Mouse (Mus musculus) erythroblast, embryonic 14.5 days (primary cell): ENCODE results near the gene Sco2.

Source experiments
- GATA1 ChIP-seq: IDR thresholded peaks from 2 replicates; pipeline ENCODE4 v1.6.1; 2012; ENCODE audit warnings: low read length, inconsistent platforms, mixed read lengths
- TAL1 ChIP-seq: IDR thresholded peaks from 3 replicates; pipeline ENCODE4 v1.6.1; 2012; ENCODE audit warnings: low read length, inconsistent platforms, mixed read lengths

GRCm38 (mm10) chr15:89398146-89398545, 24.5 kb upstream of the Sco2 start:
- TF ChIP-seq GATA1 (no peak), TAL1 (no peak)
